In genomic region chr4:40472700-40473530, GRCm38 (mm10) we compare ENCODE assay signal across 9 mouse cellular contexts. TPM values are rescaled to one million over a fixed set of nuclear protein-coding genes. Genes with fewer than 3 reads are reported as not detected.
DNase-seq lines count a peak whose midpoint lies in the region; ATAC-seq lines count a peak whose summit lies in the region.
"Had no signal": no experiment of that assay in that cellular context is flagged by ENCODE, and none has a peak within 500 bp of the region (broad histone marks: within the 10 kb centered on the region; RNA-seq: fewer than 3 reads in every experiment).

No protein-coding gene starts in this region.

- no peak overlapping the region for H3K27ac ChIP-seq in forebrain, embryonic 12.5 days
- H3K27ac ChIP-seq in intestine, embryonic 16.5 days (ENCODE audit: low read length) = no peak overlapping the region

- H3K27me3 ChIP-seq in forebrain, embryonic 12.5 days = peaks cover 31% of the 10 kb centered on the region
- H3K27me3 ChIP-seq in intestine, embryonic 16.5 days (replicated peaks; ENCODE audit: control insufficient read depth, insufficient read depth, low read length) = peaks cover 18% of the 10 kb centered on the region

- DNase-seq in cerebellum, postnatal 25 days = peak; percentile 10 to 40
- DNase-seq in cerebellum, adult 9-11 months = no peak
- DNase-seq in ES-CJ7 (ENCODE audit: low read depth, low spot score) = peak; percentile 18
- DNase-seq in right cerebral cortex, adult 2 months (ENCODE audit: low spot score in 2 of 2) = peak; percentile 48 to 51
- DNase-seq in adrenal gland, postnatal 36 days = no peak

- peak overlapping the region; percentile 85 for H3K4me2 ChIP-seq in forebrain, embryonic 12.5 days
- peak overlapping the region; percentile 80 for H3K4me2 ChIP-seq in intestine, embryonic 16.5 days (ENCODE audit: low read depth, low read length)

- ATAC-seq in forebrain, embryonic 12.5 days (ENCODE audit: low FRiP score) = peak; percentile 89
- ATAC-seq in intestine, embryonic 16.5 days = peak; percentile 88
- peak; percentile 68 for ATAC-seq in megakaryocyte, adult 5-6 weeks (ENCODE audit: poor library complexity, severe bottlenecking)

- H3K36me3 ChIP-seq in forebrain, embryonic 12.5 days (replicated peaks) = no peaks in the 10 kb centered on the region
- no peaks in the 10 kb centered on the region for H3K36me3 ChIP-seq in intestine, embryonic 16.5 days (ENCODE audit: control insufficient read depth, insufficient read depth, low read length)

- peak overlapping the region; percentile 48 for H3K4me3 ChIP-seq in forebrain, embryonic 12.5 days (replicated peaks)
- H3K4me3 ChIP-seq in intestine, embryonic 16.5 days (ENCODE audit: low read length) = peak overlapping the region; percentile 47

- peak overlapping the region; percentile 58 for H3K9ac ChIP-seq in forebrain, embryonic 12.5 days
- H3K9ac ChIP-seq in intestine, embryonic 16.5 days (ENCODE audit: low read depth, low read length) = peak overlapping the region; percentile 60

- WGBS in forebrain, embryonic 12.5 days = 4% methylated on average over 43 of the region's 55 CpGs
- 4% methylated on average over 55 of the region's 55 CpGs for WGBS in intestine, embryonic 16.5 days

- H3K4me1 ChIP-seq in forebrain, embryonic 12.5 days = peaks cover 4% of the 10 kb centered on the region; the same call in 1 of the 2 replicates
- H3K4me1 ChIP-seq in intestine, embryonic 16.5 days (ENCODE audit: control insufficient read depth, insufficient read depth, low read length) = no peaks in the 10 kb centered on the region; the same call in 1 of the 2 replicates

- H3K9me3 ChIP-seq in forebrain, embryonic 12.5 days = no peaks in the 10 kb centered on the region
- no peaks in the 10 kb centered on the region for H3K9me3 ChIP-seq in intestine, embryonic 16.5 days (ENCODE audit: control insufficient read depth, low read length)

RNA-seq across cellular contexts. Expression of gene Tmem215, which starts 0.9 kb away (rescaled TPM):
- polyA plus RNA-seq in forebrain, embryonic 12.5 days (2016; fragmentation: Nextera tagmentation; extraction: Ambion mirVana) = 0.19 and 0.38 TPM in 2 replicates
- 1.0 and 1.3 TPM in 2 replicates for polyA plus RNA-seq in intestine, embryonic 16.5 days (2015; fragmentation: Nextera tagmentation; extraction: Ambion mirVana)
- not detected in 2 replicates for total RNA-seq in megakaryocyte, adult 5-6 weeks (2015)
- 0.11 TPM in 1 of 2 replicates, not detected in the other for total RNA-seq in megakaryocyte, adult 5-6 weeks (2017)
- not detected for total RNA-seq in adrenal gland, postnatal 36 days (2021)
- total RNA-seq: heart, postnatal 36 days had no signal

Comparison
In these comparisons a context has a peak if more than half of its experiments do, and no peak if none do; other contexts are left out.
1. DNase-seq: peak in cerebellum, postnatal 25 days (2 of 2), ES-CJ7 (single experiment) and right cerebral cortex, adult 2 months (2 of 2); none in cerebellum, adult 9-11 months (single experiment) and adrenal gland, postnatal 36 days (0 of 2).
2. Peak in every context shown above with its lines, with median percentiles within 50 percentile points of each other: ATAC-seq.